Mouse (Mus musculus): Measurements from ENCODE around the gene Pxmp2.

GRCm38 (mm10) chr5:110266941-110267340 is 19.0 kb downstream of the Pxmp2 start:
- no peak for TF ChIP-seq POLR2A (IDR thresholded peaks at IDR 0.05; ENCODE audit: low read depth, low read length)
- TF ChIP-seq MAFK (IDR thresholded peaks at IDR 0.05; ENCODE audit: insufficient replicate concordance, low read length): no peak
- TF ChIP-seq BHLHE40 (IDR thresholded peaks at IDR 0.05; ENCODE audit: low read depth, low read length): no peak
- no peak for TF ChIP-seq CTCF (conservative IDR thresholded peaks at IDR 0.05 in 1 of 2, IDR thresholded peaks at IDR 0.05 in 1 of 2; ENCODE audit: low read depth in 2 of 2, low read length in 2 of 2)
- TF ChIP-seq SMC3 (IDR thresholded peaks at IDR 0.05; ENCODE audit: low read depth, low read length): no peak
- TF ChIP-seq NELFE (IDR thresholded peaks at IDR 0.05; ENCODE audit: low read depth, low read length): no peak
- TF ChIP-seq USF1 (IDR thresholded peaks at IDR 0.05; ENCODE audit: low read depth, low read length): no peak
- no peak for TF ChIP-seq ZNF384 (IDR thresholded peaks at IDR 0.05; ENCODE audit: low read depth, low read length)
- no peak for TF ChIP-seq USF2 (conservative IDR thresholded peaks at IDR 0.05; ENCODE audit: low read depth, low read length)
- no peak for TF ChIP-seq NRF1 (IDR thresholded peaks at IDR 0.05; ENCODE audit: low read depth, low read length)
